7 mouse cellular contexts compared by ENCODE assay signal in the genomic region with DNA sequence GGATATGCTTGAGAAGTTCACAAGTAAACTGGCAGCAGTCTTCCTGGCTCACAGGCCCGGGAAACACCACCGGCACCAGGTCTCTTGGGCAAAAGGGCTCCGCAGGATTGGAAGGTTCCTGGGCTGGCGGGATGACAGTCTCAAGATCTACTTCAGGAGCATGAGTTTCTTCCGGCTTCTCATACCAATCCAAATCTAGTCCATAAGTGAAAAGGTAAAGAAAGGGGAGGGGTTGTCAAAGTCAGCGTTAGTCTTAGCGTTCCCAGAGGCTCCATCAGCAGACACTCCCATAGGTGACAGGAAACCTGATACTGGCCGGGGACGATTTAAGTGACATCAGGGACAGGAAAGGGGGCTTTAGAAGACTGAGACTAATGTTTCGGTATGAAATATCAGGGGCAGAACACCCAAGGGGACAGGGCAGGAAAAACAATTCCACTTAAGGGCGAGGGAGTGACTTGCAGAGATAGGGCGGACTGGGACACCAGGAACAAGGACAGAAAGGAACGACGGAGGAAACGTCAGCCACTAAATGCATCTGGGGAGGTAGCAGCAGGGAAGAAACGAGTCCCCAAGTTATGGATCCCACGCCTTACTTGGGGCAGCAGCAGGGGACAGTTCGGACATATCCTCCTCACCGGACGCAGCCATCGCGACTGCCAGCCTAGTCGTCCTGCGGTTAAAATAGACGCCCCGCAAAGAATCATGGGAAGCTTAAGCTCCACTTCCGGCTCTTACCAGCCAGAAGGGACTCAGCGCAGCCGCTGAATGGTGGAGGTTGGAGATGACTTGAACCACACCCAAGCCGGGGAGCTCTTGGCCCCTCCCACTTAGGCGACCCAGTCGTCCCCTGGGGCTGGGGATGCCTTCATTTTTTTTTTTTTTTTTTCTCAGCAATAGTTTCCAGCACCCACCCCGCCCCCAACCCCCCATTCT. TPM values are rescaled to one million over a fixed set of nuclear protein-coding genes. Genes with fewer than 3 reads are reported as not detected.
DNase-seq lines count a peak whose midpoint lies in the region; ATAC-seq lines count a peak whose summit lies in the region.

A gene (minus strand): TSS at position 707 of the 936 bp plus-strand sequence.

- H3K27ac ChIP-seq in intestine, embryonic 14.5 days (ENCODE audit: low read depth): peak within 1 kb of the TSS; percentile 69; the same call in 1 of the 2 replicates

- WGBS in intestine, embryonic 14.5 days: 5% methylated on average over 33 of the region's 33 CpGs

- no peaks in the 10 kb centered on the region for H3K9me3 ChIP-seq in intestine, embryonic 14.5 days (ENCODE audit: control insufficient read depth, low read length)

- peak within 1 kb of the TSS; percentile 67 for H3K9ac ChIP-seq in intestine, embryonic 14.5 days (ENCODE audit: low read length)

- no peaks in the 10 kb centered on the region for H3K27me3 ChIP-seq in intestine, embryonic 14.5 days (replicated peaks; ENCODE audit: control insufficient read depth, insufficient read depth, low read length)

- peak; percentile 75 to 78 for DNase-seq in adrenal gland, adult 18-20 months (ENCODE audit: low spot score in 2 of 2)
- DNase-seq in embryo, embryonic 10.5 days (ENCODE audit: low spot score): peak; percentile 96
- peak; percentile 89 for DNase-seq in gastrocnemius, postnatal 14 days
- DNase-seq in intestine, embryonic 14.5 days (ENCODE audit: low spot score): peak; percentile 84
- DNase-seq in left cerebral cortex, postnatal 14 days (ENCODE audit: low spot score in 2 of 2): peak; percentile 88 to 90
- peak; percentile 95 for DNase-seq in mesoderm, embryonic 11.5 days (ENCODE audit: low read depth, low spot score)
- DNase-seq in skeletal muscle tissue, adult 2 months (ENCODE audit: low read depth, low spot score): peak; percentile 95

- peak within 1 kb of the TSS; percentile 94 for H3K4me2 ChIP-seq in intestine, embryonic 14.5 days (ENCODE audit: low read length)

- ATAC-seq in intestine, embryonic 14.5 days (replicated peaks; ENCODE audit: low FRiP score, low TSS enrichment, low read depth): peak; percentile 91

- H3K36me3 ChIP-seq in intestine, embryonic 14.5 days (ENCODE audit: control insufficient read depth, insufficient read depth, low read length): peaks cover 18% of the 10 kb centered on the region

- intact Hi-C loops in gastrocnemius, postnatal 14 days (cut with DNase I; ENCODE audit: low total_unique reads): no loop called here
- intact Hi-C loops in left cerebral cortex, postnatal 14 days (cut with DNase I): no loop called here

- peak within 1 kb of the TSS; percentile 80 for H3K4me3 ChIP-seq in intestine, embryonic 14.5 days (ENCODE audit: low read depth, low read length)

- peaks cover 7% of the 10 kb centered on the region for H3K4me1 ChIP-seq in intestine, embryonic 14.5 days (replicated peaks; ENCODE audit: control insufficient read depth, insufficient read depth, low read length)

RNA-seq across cellular contexts. Expression of the gene that starts here (rescaled TPM):
- 10 to 100 TPM; 11.9 to 13.3 TPM for total RNA-seq in adrenal gland, adult 18-20 months (2021)
- 10 to 100 TPM; 14.6 to 15.6 TPM for total RNA-seq in gastrocnemius, postnatal 14 days (2021)
- 32.2 and 34.4 TPM in 2 replicates for polyA plus RNA-seq in intestine, embryonic 14.5 days (2014; fragmentation: Nextera tagmentation; extraction: Ambion mirVana)
- 10 to 100 TPM; 13.4 to 15.9 TPM for total RNA-seq in left cerebral cortex, postnatal 14 days (2021)

Comparison
In these comparisons a context has a peak if more than half of its experiments do, and no peak if none do; other contexts are left out.
1. Peak in every context shown above with its lines: DNase-seq, ATAC-seq, H3K4me3 ChIP-seq and H3K27ac ChIP-seq.